Mouse (Mus musculus) thymus, postnatal 0 days (tissue): ENCODE data around the gene Slc47a1. TPM values are rescaled to one million over a fixed set of nuclear protein-coding genes. Genes with fewer than 3 reads are reported as not detected.
"Not testable (repeated sequence)": the region's sequence is repeated elsewhere in the genome, so short reads cannot be mapped to it uniquely, and the experiment has no call there.

ENCODE experiments used
- DNase-seq: peaks from one replicate; pipeline ENCODE4 v3.0.0-alpha.2; 2015; ENCODE audit warnings: low spot score
- polyA plus RNA-seq: library from polyadenylated mRNA; unstranded; fragments of >200 nt; fragmentation: Nextera tagmentation; extraction: Ambion mirVana; gene quantifications from 2 replicates; pipeline ENCODE4 v1.2.1, GENCODE M21; 2015

Gene Slc47a1
- polyA plus RNA-seq, 1 experiment from 2014 or later, result 1.3 TPM

GRCm38 (mm10) chr11:61319923-61320567 lies 58.1 kb downstream of the Slc47a1 start:
- no peak for DNase-seq

DNA sequence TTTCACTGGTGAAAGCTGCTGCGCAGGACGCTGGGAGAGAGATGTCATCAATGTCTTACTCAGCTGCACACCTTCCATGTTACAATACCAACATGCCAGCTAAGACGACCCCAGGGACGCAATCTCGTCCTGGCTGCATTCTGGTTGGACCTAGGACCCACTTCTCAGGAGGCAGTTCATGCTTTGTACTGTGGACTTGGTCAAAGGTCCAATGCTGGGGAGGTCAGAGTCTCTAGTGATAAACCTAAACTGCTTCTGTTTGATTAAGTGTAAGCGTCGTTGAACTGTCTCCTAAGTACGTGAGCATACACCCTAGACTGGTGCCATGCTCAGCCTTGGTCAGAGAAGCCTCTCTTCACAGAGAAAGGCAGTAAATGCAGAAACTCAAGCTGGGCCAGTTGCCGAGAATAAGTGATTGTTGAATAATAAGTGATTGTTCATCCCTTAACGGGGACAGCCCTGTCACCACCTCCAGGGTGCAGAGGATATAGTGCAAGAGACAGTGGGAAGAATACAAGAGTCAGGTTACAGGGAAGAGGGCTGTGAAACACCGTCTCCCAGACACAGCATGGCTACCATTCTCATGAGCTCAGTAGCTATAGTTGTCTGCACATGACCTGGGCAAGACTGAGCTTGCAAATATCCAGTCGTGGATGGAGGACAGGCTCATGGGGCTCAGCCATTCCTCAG lies 58.8 kb downstream of the Slc47a1 start:
- DNase-seq, result no peak

- DNase-seq, result no peak
These were observed 61.3 kb downstream of the Slc47a1 start for GRCm38 (mm10) chr11:61316864-61317263.

DNA sequence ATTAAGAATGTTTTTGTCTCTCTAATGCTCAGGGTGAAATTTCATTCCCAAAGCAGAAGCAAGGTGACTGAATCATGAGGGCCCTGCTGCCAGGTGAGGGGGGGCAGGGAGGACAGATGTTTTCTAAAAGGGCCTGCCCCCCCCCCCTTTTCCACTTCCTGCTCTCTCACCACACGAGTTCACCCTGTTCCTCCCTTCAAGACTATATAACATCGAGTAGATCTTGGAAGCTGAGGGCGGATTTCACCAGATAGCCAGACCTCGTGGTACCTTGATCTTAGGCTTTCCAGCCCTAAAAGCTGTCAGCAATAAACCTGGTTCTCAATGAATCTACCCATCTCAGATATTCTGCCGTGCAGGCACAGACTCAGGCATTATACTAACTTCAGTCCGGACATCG lies 67.8 kb downstream of the Slc47a1 start:
- DNase-seq, result peak; percentile 68

DNA sequence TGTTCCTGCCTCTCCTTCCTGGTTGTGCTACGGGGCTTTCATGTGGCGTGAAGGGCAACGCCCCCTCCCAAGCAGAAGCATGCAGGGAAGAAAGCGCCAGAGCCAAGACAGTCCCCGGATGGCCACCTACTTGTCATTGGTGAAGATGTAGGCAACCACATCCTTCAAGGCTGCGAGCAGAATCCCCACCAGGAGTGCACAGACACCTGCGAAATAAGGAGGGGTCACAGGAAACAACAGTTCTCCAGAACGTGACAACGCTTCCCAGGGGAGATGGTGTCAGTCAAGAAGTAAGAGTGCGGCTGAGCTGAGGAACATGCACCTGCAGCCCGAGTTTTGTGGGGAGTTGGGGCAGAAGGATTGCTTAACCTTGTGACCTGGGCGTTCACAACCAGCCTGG lies 68.3 kb downstream of the Slc47a1 start:
- DNase-seq, result peak; percentile 89

DNA sequence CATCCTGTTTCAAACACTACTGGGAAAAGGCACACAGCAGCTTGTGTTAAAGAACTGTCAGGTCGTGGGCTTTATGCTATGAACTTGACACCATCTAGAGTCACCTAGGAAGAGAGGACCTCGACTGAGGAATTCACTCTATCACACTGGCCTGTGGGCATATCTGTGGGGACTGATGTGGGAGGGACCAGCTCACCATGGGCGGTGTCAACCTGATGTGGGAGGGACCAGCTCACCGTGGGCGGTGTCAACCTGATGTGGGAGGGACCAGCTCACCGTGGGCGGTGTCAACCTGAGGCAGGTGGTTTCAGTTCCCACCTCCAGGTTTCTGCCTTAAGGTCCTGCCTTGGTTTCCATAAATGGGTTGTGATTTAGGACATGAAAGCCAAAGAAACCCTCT lies 70.3 kb downstream of the Slc47a1 start:
- no peak for DNase-seq

DNA sequence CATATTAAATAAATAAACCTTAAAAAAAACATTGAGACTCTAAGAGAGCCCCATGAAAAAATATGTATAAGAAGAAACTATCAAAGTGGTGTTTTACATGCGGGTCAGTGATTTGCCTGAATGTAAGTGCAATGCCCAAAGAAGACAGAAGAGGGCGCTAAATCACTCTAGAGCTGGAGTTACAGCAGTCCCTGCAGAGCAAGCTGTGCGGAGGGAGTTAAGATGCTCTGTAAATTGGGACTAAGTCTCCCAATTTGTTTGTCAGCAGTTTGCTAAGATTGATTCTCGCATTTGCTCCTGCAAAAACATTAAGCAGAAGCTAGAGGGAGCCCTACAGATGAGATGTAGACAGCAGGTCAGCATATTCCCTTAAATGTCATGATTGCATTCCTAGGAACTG lies 72.8 kb downstream of the Slc47a1 start:
- peak; percentile 59 for DNase-seq

GRCm38 (mm10) chr11:61304535-61304934 lies 73.6 kb downstream of the Slc47a1 start:
- DNase-seq, result not testable (repeated sequence)

DNA sequence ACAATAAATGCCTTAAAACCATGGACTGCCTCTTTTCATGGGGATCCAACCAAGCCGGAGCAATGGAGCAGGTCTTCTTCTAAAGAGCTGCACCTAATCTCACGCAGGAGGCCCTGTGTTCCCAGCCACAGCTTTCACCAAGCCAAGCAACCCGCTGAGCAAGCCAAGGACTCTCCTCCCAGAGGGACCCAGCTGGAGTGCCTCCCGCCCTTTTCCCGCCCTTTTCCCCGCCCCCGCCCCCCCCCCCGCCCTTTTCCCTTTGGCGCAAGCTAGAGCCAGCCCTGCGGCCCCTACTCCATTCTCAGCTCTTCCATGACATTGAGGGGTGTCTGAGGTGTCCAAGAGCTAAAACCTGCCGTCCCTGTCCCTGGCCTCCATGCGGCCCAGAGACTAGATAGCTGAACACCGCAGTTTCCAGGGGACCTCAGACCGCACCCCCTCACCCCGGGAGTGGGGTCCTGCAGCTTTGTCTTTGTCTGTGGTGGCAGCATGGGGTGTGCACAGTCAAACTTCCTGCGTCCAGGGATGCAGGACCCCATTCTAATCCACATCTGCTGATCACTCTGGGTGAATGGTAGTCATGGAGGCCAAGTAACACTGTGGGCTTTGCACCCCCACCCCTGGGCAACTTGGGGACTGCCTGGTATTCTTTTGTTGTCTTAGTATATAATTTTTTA lies 77.3 kb downstream of the Slc47a1 start:
- DNase-seq, result no peak

DNA sequence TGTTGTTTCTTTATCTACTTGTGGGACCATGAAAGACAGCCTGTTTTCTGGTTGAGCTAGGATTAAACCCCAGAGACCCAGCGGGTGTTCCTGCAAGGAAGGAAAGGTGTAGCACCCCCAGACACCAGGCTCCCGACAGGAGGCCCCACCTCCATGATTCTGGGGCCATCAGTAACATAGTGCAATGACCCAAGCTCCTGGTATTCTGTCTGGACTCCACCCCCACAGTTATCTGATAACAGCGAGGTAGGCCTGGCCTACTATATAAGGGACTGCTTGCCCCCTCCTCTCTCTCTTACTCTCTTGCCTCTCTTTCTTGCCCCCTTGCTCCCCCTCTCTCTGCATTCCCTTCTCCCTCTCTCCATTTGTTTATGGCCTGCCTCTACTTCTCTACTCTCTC lies 77.9 kb downstream of the Slc47a1 start:
- DNase-seq, result no peak

- DNase-seq, result no peak
These were observed 80.2 kb downstream of the Slc47a1 start for GRCm38 (mm10) chr11:61297901-61298300.

DNA sequence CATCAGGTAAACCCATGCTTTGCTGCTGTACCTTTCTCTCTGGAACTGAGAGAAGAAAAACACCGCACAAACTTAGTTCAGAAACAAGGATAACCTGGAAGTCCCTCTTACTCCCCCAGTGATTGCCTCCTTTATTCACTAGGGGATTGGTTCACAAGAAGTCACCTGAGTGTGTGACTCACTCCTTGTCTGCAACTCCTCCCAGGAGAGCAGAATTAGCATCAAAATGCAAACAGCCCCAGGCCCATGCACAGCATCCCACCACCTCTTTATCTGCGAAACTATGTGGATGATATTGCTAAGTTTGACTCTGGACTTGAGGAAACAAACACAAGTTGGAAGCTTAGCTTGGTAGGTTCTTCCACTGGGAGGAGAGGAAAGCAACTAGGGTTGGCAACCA lies 80.8 kb downstream of the Slc47a1 start:
- DNase-seq, result no peak

DNA sequence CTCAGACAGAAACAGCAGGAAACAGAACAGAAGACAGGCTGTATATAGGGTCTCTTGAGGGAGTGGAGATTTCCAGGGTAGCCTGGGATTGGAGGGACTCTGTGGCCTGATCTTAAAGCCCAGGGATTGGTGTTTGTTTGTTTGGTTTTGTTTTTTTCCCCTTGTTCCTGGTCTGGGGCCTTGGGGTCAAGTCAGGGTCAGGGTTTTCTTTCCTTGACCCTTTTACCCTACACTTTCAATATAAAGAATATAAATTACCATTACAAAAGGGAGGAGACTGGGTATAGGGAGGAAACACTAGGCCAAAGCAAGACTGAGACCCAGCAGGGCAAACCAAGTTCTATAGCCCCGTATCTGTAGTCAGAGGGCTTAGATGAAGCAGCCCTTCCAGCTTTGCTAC lies 81.6 kb downstream of the Slc47a1 start:
- no peak for DNase-seq

DNA sequence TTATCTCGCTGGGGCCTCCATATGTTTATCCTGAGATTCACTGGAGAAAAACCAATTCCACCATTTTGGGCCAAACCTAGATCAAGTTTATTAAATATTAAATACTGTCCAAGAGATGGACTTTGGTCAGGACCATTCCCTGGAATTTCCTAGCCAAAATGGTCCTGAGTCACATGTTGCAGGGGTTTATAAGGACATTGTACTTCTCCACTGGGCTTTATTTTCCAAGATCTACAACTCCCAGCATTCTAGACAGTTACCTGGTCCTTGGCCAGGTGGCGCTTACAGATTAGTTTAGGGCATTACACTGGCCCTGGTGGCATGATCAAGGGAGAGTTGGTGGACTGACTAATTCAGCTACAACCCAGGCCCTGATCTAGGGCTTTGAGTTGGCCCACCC lies 82.6 kb downstream of the Slc47a1 start:
- DNase-seq, result no peak

- no peak for DNase-seq
These were observed 83.7 kb downstream of the Slc47a1 start for GRCm38 (mm10) chr11:61294431-61294830.

Other genes with a start within 250 kb of the Slc47a1 start
- 51.3 and 53.9 TPM in 2 replicates for gene Usp22, start 203.3 kb downstream of the Slc47a1 start, polyA plus RNA-seq
- 1.6 and 2.2 TPM in 2 replicates for gene Aldh3a1, start 170.8 kb downstream of the Slc47a1 start, polyA plus RNA-seq
- gene Aldh3a2, start 110.9 kb downstream of the Slc47a1 start, polyA plus RNA-seq, result 43.3 and 47.0 TPM in 2 replicates
- gene Slc47a2, start 35.5 kb downstream of the Slc47a1 start, polyA plus RNA-seq, result 0.67 and 0.82 TPM in 2 replicates
- not detected in 2 replicates for gene Rnf112, start 75.8 kb upstream of the Slc47a1 start, polyA plus RNA-seq
- 5.5 and 10.7 TPM in 2 replicates for gene Mfap4, start 107.1 kb upstream of the Slc47a1 start, polyA plus RNA-seq
- gene Mapk7, start 116.1 kb upstream of the Slc47a1 start, polyA plus RNA-seq, result 26.0 and 26.2 TPM in 2 replicates
- 6.7 and 8.9 TPM in 2 replicates for gene B9d1, start 126.8 kb upstream of the Slc47a1 start, polyA plus RNA-seq
- 4.6 and 5.1 TPM in 2 replicates for gene Epn2, start 201.3 kb upstream of the Slc47a1 start, polyA plus RNA-seq